Mouse (Mus musculus): ENCODE results near the gene Rbm20.

Gene Rbm20

GRCm38 (mm10) chr19:53852699-53853451 lies 175.8 kb downstream of the Rbm20 start:
- peak; percentile 27 for DNase-seq

GRCm38 (mm10) chr19:53854978-53855377 lies 177.9 kb downstream of the Rbm20 start:
- DNase-seq = no peak

- no peak for DNase-seq
Measured at GRCm38 (mm10) chr19:53855781-53856180, 178.7 kb downstream of the Rbm20 start.

DNA sequence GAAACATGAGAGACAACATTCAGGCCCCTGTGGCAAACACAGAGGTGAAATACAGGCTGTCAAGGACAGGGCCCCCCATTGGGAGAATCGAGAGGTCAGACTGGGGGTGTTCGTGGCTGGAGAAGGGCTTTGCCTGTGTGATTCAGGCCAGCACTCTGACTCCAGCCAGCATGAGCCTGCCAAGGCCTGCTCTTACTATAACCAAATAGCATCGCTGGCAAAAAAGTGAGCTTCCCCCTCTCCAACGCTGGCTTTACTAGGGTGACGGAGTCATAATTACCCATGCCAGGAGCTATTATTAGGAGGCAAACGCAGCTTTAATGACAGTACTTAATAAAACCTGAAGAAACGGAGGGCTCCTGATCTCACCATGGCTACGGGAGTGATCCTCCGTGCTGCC lies 179.7 kb downstream of the Rbm20 start:
- peak; percentile 27 for DNase-seq

DNA sequence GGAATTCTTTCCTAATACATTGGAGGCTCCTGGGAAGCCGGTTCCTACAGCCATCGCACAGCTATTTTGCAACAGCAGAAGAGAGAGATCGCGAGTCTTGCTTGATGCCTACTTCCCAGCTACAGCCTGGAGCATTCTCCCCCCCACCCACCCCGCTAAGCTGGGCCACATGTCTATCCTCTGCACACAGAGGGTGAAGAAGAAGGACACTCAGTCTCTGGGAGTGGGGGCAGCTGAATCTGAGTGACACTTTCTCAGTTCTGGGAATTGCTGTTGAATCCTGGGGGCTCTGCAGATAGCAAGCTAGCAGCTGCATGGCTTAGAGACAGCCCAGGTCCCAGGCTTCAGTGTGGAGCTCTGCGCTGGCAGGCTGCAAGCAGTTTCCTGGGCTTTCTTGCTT lies 180.9 kb downstream of the Rbm20 start:
- DNase-seq = no peak

DNA sequence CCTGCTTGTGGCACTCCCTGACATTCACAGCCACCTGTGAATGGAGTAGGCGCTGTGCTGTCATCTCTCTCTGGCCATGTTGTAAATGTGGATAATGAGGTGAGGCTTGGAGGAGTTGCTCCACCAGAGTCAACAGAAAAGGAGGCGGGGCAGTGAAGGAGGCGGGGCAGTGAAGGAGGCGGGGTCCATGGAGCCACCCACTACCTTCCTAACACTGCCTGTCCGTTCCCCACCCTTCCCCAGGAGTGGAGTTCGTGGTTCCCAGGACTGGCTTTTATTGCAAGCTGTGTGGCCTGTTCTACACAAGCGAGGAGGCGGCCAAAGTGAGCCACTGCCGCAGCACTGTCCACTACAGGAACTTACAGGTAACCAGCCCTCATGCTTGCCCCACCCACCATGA lies 182.0 kb downstream of the Rbm20 start:
- DNase-seq = peak; percentile 44

DNA sequence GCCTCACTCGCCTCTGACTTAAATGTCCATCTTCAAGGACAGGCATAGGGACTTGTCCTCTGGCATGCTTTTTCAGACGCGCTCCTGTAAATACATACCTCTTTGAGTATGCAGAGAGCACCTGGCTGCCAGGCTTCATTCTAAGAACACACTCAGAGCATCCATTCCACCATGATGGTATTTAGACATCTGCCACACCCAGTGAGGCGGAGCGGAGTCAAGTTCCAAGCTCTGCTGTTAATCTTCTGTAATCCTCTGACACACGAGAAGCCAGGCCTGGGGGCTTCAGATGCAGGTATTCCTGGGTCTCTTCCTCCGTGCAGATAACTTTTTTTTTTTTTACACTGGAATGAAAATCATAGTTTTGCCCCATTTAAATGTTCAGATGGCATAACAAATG lies 182.5 kb downstream of the Rbm20 start:
- no peak for DNase-seq

- no peak for DNase-seq
Measured at GRCm38 (mm10) chr19:53861346-53861745, 184.2 kb downstream of the Rbm20 start.

DNA sequence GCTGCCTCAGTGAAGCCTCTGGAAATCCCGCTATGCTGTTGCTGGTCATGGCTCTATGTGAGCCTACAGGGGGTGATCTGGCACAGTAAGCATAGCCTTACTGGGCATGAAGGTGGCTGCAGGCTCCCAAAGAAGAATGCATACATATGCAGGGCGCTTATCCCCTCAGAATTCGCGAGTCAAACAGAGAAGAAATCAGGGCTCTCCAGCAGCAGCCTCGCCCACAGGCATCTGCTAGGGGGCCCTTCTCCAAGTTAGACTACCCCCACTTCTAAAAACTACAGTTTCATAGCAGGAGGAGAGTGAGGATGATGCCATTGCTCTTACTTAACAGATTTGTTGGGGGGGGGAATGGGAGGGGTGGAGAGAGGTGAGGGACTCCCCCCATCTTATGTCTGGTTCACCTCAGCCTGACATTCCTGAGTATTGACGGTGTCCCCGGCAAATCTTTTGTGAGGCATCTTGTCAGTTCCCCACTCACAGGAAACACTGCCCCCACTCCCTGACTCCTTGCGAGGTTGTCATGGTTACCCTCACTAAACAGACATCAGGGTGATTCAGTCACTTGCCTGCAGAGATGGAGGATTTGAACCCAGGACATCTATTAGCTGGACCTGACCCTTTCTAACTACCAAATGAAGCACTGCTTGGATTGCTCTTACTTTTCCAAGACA lies 185.6 kb downstream of the Rbm20 start:
- DNase-seq = no peak

DNA sequence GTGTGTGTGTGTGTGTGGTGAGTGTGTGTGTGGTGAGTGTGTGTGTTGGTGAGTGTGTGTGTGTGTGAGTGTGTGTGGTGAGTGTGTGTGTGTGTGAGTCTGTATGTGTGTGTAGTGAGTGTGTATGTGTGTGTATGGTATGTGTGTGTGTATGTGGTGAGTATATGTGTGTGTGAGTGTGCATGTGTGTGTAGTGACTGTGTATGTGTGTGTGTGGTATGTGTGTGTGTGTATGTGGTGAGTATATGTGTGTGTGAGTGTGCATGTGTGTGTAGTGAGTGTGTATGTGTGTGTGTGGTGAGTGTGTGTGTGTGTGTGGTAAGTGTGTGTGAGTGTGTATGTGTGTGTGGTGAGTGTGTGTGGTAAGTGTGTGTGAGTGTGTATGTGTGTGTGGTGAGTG lies 190.1 kb downstream of the Rbm20 start:
- DNase-seq = no peak

- no peak for DNase-seq
Measured at GRCm38 (mm10) chr19:53868125-53868524, 191.0 kb downstream of the Rbm20 start.

GRCm38 (mm10) chr19:53868796-53869195 lies 191.7 kb downstream of the Rbm20 start:
- no peak for DNase-seq

DNA sequence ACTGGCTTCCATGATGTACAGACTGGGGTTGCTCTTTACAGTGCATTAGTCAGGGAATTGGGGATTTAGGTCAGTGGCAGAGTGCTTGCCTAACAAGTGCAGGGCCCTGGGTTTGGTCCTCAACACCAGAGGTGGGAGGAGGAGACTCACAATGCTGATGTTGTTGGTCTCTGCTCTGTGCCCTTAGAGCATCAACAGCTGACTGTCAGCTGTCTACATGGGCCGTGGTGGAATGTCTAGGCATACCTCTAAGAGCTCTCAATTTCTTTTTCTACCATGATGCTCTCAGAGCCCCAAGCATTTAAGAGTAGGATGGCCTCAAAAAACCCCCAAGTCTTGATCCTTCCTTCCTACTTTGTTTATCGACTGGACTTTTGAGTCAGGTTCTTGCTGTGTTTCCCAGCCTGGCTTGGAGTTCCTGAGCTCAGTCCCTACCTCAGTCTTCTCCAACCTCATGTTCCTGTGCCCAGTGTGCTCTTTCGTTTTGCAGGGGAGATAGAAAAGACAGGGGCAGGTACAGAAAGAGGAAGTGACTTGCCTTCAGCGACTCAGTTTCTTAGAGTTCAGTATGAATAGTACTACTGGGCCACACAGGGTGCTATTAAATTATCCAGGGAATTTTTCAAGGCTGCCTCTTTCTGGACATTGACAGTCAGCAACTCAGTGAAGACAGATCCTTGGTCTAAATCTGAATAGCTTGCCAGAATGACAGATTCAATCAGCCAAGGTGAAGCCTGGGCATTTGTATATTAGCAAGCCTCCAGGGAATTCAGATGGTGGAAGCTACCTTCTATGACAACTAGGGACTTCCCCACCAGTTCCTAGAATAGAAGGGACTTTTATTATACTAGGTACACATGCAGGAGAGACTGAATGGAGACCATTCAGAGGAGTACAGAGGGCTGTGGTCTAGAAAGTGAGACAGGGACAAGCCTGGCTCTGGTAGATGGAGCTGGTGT lies 192.6 kb downstream of the Rbm20 start:
- no peak for DNase-seq

DNA sequence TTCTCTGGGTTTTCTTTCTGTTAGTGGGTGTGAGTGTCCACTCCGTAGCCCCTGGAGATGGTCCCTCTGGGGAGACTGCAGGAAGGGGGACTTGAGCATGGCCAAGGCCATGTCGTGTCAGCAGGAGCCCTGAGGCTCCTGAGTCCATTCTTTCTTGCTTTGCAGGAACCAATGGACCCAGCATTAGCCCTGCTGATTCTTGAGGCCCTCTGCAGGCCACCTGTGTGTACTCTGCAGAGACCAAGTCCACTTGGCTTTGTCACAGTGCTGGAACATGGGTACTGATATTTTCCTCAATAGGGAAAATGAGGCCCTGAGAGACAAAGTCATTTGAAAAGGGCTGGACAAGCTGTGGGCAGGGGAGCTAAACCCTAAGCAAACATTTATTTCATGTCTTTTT lies 193.5 kb downstream of the Rbm20 start:
- no peak for DNase-seq

DNA sequence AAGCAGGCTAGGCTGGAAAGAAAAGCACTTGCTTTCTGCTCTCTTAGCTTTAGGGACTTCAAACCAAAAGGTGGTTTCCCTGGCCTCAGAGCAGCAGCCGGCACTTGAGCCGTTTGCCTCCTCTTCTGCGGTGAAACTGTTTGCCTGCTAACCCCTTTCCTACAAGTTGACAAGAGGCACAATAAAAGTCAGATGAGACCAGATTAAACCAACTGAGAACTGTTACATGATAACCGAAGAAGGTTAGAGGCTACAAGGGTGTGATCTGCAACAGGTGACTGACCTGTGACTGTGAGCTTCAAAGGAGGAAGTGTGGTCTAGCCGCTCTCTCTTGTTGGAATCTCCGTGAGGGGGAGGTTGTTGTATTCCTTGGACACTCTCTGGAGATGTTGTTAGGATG lies 194.4 kb downstream of the Rbm20 start:
- no peak for DNase-seq

GRCm38 (mm10) chr19:53872994-53873713 lies 196.0 kb downstream of the Rbm20 start:
- DNase-seq = no peak

- no peak for DNase-seq
Measured at GRCm38 (mm10) chr19:53875246-53875645, 198.1 kb downstream of the Rbm20 start.

DNA sequence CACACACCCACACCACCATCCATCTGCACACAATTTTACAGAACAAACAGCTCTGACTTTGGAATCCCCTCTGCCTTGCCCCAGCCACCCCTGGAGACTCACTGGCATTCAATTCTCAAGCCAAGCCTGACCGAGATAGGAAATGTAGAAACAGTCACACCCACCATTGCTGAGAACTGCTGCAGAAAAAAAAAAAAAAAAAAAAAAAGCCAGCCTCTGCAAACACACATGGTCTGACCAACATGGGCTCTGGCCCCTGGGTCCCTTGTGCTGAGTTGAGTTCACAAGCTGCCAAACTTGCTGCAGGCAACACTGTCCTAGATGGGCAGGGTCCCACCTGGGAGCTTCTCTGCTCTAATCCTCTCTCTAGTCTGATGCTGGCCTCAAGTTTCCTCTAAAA lies 200.7 kb downstream of the Rbm20 start:
- DNase-seq = no peak

- DNase-seq = no peak
Measured at GRCm38 (mm10) chr19:53880460-53880859, 203.4 kb downstream of the Rbm20 start.

GRCm38 (mm10) chr19:53881786-53882185 lies 204.7 kb downstream of the Rbm20 start:
- DNase-seq = no peak

- DNase-seq = no peak
Measured at GRCm38 (mm10) chr19:53885450-53885849, 208.3 kb downstream of the Rbm20 start.

DNA sequence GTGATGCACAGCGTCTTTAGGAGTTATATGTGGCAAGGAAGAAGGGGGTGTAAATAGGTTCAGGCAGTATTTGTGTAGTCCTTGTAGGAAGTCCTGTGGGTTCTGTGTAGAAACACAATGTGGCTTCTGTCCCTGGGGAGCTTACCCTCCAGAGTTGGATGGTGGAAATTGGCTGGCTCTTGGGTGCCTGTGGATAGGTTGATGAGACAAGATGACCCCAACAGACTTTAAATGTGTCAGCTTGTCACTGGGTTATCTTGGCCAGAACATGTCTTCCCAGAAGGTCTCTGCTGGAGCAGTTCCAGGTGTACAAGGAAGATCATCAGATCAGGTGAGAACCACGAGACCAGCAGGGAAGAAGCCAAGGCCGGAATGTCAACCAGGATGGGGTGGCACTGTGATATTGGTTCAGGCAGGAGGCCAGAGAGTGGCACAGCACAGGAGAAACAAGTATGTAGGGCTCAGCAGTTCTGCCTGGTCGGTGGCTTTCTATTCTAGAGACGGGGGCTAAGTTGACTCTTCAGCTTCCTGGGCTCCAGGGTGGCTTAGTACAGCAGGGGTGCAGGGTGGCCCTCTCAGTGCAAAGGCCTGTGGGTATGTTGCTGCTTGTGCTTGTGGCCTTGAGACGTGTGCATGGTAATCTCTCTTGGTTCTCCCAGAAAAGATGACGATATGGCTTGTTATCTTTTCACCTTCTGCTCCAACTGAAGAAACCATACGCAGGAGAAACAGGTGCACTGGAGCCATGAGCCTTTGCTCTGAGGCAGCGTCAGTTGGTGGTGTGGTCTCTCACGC lies 209.7 kb downstream of the Rbm20 start:
- no peak for DNase-seq
